Mouse (Mus musculus) liver, postnatal 0 days (tissue): ENCODE results near the gene Ipo9. TPM values are rescaled to one million over a fixed set of nuclear protein-coding genes. Genes with fewer than 3 reads are reported as not detected.

Experiments used
- ATAC-seq: fragments of 200-750 bp; cut with Nextera tagmentation; 2 replicates; pipeline ENCODE4 v1.8.0; 2017; ENCODE audit warnings: mild to moderate bottlenecking, moderate library complexity
- DNase-seq: peaks from one replicate; pipeline ENCODE4 v3.0.0-alpha.2; 2016
- H3K27ac ChIP-seq: fragments of 300-500 bp; sonication (generic); 2 replicates; pipeline ENCODE4 v1.5.1; 2014; ENCODE audit warnings: antibody characterized with exemption, moderate library complexity, mild to moderate bottlenecking, low read depth
- H3K27me3 ChIP-seq: fragments of 300-500 bp; sonication (generic); 2 replicates; pipeline ENCODE4 v1.6.1; 2014; ENCODE audit warnings: low read length, control low read depth, mixed read lengths; ENCODE audit not compliant: insufficient read depth
- H3K36me3 ChIP-seq: fragments of 300-500 bp; sonication (generic); replicated peaks from 2 replicates; pipeline ENCODE4 v1.6.1; 2014; ENCODE audit warnings: mild to moderate bottlenecking, control low read depth, low read length, moderate library complexity, mixed read lengths; ENCODE audit not compliant: insufficient read depth
- H3K4me1 ChIP-seq: fragments of 300-500 bp; sonication (generic); 2 replicates; pipeline ENCODE4 v1.6.1; 2014; ENCODE audit warnings: antibody characterized with exemption, mild to moderate bottlenecking, control low read depth; ENCODE audit not compliant: insufficient read depth
- H3K4me2 ChIP-seq: fragments of 300-500 bp; sonication (generic); 2 replicates; pipeline ENCODE4 v1.6.1; 2014; ENCODE audit warnings: low read depth, mild to moderate bottlenecking, low read length, moderate library complexity, mixed read lengths
- H3K4me3 ChIP-seq: fragments of 300-500 bp; sonication (generic); 2 replicates; pipeline ENCODE4 v1.5.1; 2014; ENCODE audit warnings: low read depth, low read length
- H3K9ac ChIP-seq: fragments of 300-500 bp; sonication (generic); replicated peaks from 2 replicates; pipeline ENCODE4 v1.6.1; 2014; ENCODE audit warnings: mild to moderate bottlenecking, moderate library complexity
- H3K9me3 ChIP-seq: fragments of 300-500 bp; sonication (generic); 2 replicates; pipeline ENCODE4 v1.6.1; 2016; ENCODE audit warnings: mild to moderate bottlenecking, control low read depth, low read length, mixed read lengths
- CTCF ChIP-seq: sonication (generic); IDR thresholded peaks from 2 replicates; pipeline ENCODE4 v1.5.1; 2016; ENCODE audit warnings: antibody characterized with exemption, low read depth
- EP300 ChIP-seq: IDR thresholded peaks from 2 replicates; pipeline ENCODE4 v1.6.1; 2016; ENCODE audit warnings: antibody characterized with exemption, low read depth, mild to moderate bottlenecking
- WGBS: fragments of 180-500 bp; shearing (Covaris S2); extraction: QIAGEN DNeasy Blood & Tissue Kit; methylation state at CpG from one replicate; pipeline ENCODE4 v1.1.7; 2014; ENCODE audit not compliant: insufficient replicate concordance; 5-methylcytosine and 5-hydroxymethylcytosine counted together
- microRNA-seq: library from miRNA; unstranded; fragments of <30 nt; microRNA quantifications from one replicate; pipeline ENCODE4, GENCODE M21; 2016
- polyA plus RNA-seq: library from polyadenylated mRNA; unstranded; fragments of >200 nt; fragmentation: Nextera tagmentation; extraction: Ambion mirVana; gene quantifications from 2 replicates; pipeline ENCODE4 v1.2.1, GENCODE M21; 2015

Gene Ipo9
- polyA plus RNA-seq, 1 experiment from 2014 or later: 12.1 TPM

- H3K4me1 ChIP-seq: no peaks in the 10 kb centered on the region
Measured at GRCm38 (mm10) chr1:135359071-135359470, 71.2 kb downstream of the Ipo9 start.

GRCm38 (mm10) chr1:135351953-135352352 lies 78.3 kb downstream of the Ipo9 start:
- ATAC-seq (no peak), DNase-seq (no peak)
- no peak for TF ChIP-seq CTCF
- Histone ChIP-seq H3K4me2 (no peak overlapping the region), H3K4me1 (no peaks in the 10 kb centered on the region; the same call in 1 of the 2 replicates), H3K27ac (no peak overlapping the region), H3K27me3 (no peaks in the 10 kb centered on the region), H3K4me3 (no peak overlapping the region), H3K36me3 (no peaks in the 10 kb centered on the region), H3K9ac (no peak overlapping the region), H3K9me3 (no peaks in the 10 kb centered on the region)
- WGBS: 76% methylated on average over 3 of the region's 3 CpGs

More at GRCm38 (mm10) chr1:135359071-135359470, 71.2 kb downstream of the Ipo9 start:
- Histone ChIP-seq H3K36me3 (no peaks in the 10 kb centered on the region), H3K27me3 (no peaks in the 10 kb centered on the region), H3K4me2 (no peak overlapping the region), H3K4me3 (no peak overlapping the region), H3K27ac (no peak overlapping the region), H3K9ac (no peak overlapping the region), H3K9me3 (no peaks in the 10 kb centered on the region)
- ATAC-seq (no peak), DNase-seq (no peak)
- TF ChIP-seq CTCF: no peak
- no peak for TF ChIP-seq EP300
- 33% methylated on average over 2 of the region's 2 CpGs for WGBS

GRCm38 (mm10) chr1:135347498-135348169 lies 82.7 kb downstream of the Ipo9 start:
- ATAC-seq: no peak
- H3K27me3 ChIP-seq: no peaks in the 10 kb centered on the region
- 59% methylated on average over 4 of the region's 4 CpGs for WGBS
- no peak overlapping the region for H3K27ac ChIP-seq
- no peaks in the 10 kb centered on the region for H3K36me3 ChIP-seq
- TF ChIP-seq EP300 (no peak), CTCF (no peak)
- DNase-seq: no peak
- no peak overlapping the region for H3K4me3 ChIP-seq
- no peak overlapping the region for H3K4me2 ChIP-seq
- H3K9ac ChIP-seq: no peak overlapping the region
- no peaks in the 10 kb centered on the region for H3K9me3 ChIP-seq
- no peaks in the 10 kb centered on the region; the same call in 1 of the 2 replicates for H3K4me1 ChIP-seq

- Histone ChIP-seq H3K36me3 (no peaks in the 10 kb centered on the region), H3K4me1 (no peaks in the 10 kb centered on the region; the same call in 1 of the 2 replicates), H3K27me3 (no peaks in the 10 kb centered on the region), H3K9ac (no peak overlapping the region), H3K4me3 (no peak overlapping the region), H3K4me2 (no peak overlapping the region), H3K9me3 (no peaks in the 10 kb centered on the region), H3K27ac (no peak overlapping the region)
- TF ChIP-seq EP300 (no peak), CTCF (no peak)
- WGBS: 47% methylated on average over 3 of the region's 3 CpGs
- ATAC-seq: no peak
- no peak for DNase-seq
Measured at GRCm38 (mm10) chr1:135346891-135347290, 83.4 kb downstream of the Ipo9 start.

- H3K27ac ChIP-seq: no peak overlapping the region
- H3K27me3 ChIP-seq: no peaks in the 10 kb centered on the region
- no peak overlapping the region for H3K4me3 ChIP-seq
- ATAC-seq: no peak
- H3K9me3 ChIP-seq: no peaks in the 10 kb centered on the region
- TF ChIP-seq CTCF (no peak), EP300 (no peak)
- 49% methylated on average over 4 of the region's 4 CpGs for WGBS
- H3K4me2 ChIP-seq: no peak overlapping the region
- no peak for DNase-seq
- H3K36me3 ChIP-seq: no peaks in the 10 kb centered on the region
- no peaks in the 10 kb centered on the region; the same call in 1 of the 2 replicates for H3K4me1 ChIP-seq
- no peak overlapping the region for H3K9ac ChIP-seq
Measured at GRCm38 (mm10) chr1:135344026-135344425, 86.3 kb downstream of the Ipo9 start.

GRCm38 (mm10) chr1:135341947-135342346 lies 88.4 kb downstream of the Ipo9 start:
- 82% methylated on average over 8 of the region's 8 CpGs for WGBS

More at GRCm38 (mm10) chr1:135341947-135342346, 88.4 kb downstream of the Ipo9 start:
- Histone ChIP-seq H3K4me1 (no peaks in the 10 kb centered on the region; the same call in 1 of the 2 replicates), H3K27ac (no peak overlapping the region), H3K9me3 (no peaks in the 10 kb centered on the region), H3K27me3 (no peaks in the 10 kb centered on the region), H3K36me3 (no peaks in the 10 kb centered on the region), H3K4me3 (no peak overlapping the region), H3K4me2 (no peak overlapping the region), H3K9ac (no peak overlapping the region)
- DNase-seq (no peak), ATAC-seq (no peak)
- TF ChIP-seq EP300 (no peak), CTCF (no peak)

Small RNA genes within 50 kb of the gene (microRNA-seq; reads per million reads assigned to microRNA genes)
- not detected for gene Mir1231

Other genes starting within 250 kb of the Ipo9 start
- 0.59 and 0.67 TPM in 2 replicates for gene Elf3, start 171.9 kb downstream of the Ipo9 start, polyA plus RNA-seq
- gene Rnpep, start 146.4 kb downstream of the Ipo9 start, polyA plus RNA-seq: 20.0 TPM in 2 replicates
- 122 and 124 TPM in 2 replicates for gene Timm17a, start 116.7 kb downstream of the Ipo9 start, polyA plus RNA-seq
- 0.13 and 0.14 TPM in 2 replicates for gene Lmod1, start 105.7 kb downstream of the Ipo9 start, polyA plus RNA-seq
- 1.5 and 1.8 TPM in 2 replicates for gene Shisa4, start 55.3 kb downstream of the Ipo9 start, polyA plus RNA-seq
- 0.92 and 0.94 TPM in 2 replicates for gene Nav1, start 176.8 kb upstream of the Ipo9 start, polyA plus RNA-seq